Mouse (Mus musculus): ENCODE results near the gene Flna.

GRCm38 (mm10) chrX:74245107-74245506 is 4.5 kb downstream of the Flna start:
- no peak for TF ChIP-seq POLR2A (IDR thresholded peaks at IDR 0.05; ENCODE audit: control insufficient read depth, low read depth, low read length)
- TF ChIP-seq CTCF (IDR thresholded peaks at IDR 0.05; ENCODE audit: control insufficient read depth, insufficient read depth, insufficient replicate concordance, low read depth, low read length), result no peak
